Mouse (Mus musculus) stomach, postnatal 0 days (tissue): ENCODE results near the gene Rad9b. TPM values are rescaled to one million over a fixed set of nuclear protein-coding genes. Genes with fewer than 3 reads are reported as not detected.
"Not testable (repeated sequence)": the region's sequence is repeated elsewhere in the genome, so short reads cannot be mapped to it uniquely, and the experiment has no call there.

Source experiments
- ATAC-seq: fragments of 200-750 bp; cut with Nextera tagmentation; 2 replicates; pipeline ENCODE4 v1.8.0; 2017; ENCODE audit not compliant: low FRiP score, low TSS enrichment
- DNase-seq: peaks from one replicate; pipeline ENCODE4 v3.0.0-alpha.2; 2016; ENCODE audit warnings: low spot score
- H3K27ac ChIP-seq: fragments of 300-500 bp; sonication (generic); replicated peaks from 2 replicates; pipeline ENCODE4 v1.5.1; 2014; ENCODE audit warnings: mild to moderate bottlenecking, control low read depth
- H3K27me3 ChIP-seq: fragments of 300-500 bp; sonication (generic); 2 replicates; pipeline ENCODE4 v1.6.1; 2014; ENCODE audit warnings: low read length; ENCODE audit not compliant: control insufficient read depth, insufficient read depth
- H3K36me3 ChIP-seq: fragments of 300-500 bp; sonication (generic); 2 replicates; pipeline ENCODE4 v1.6.1; 2014; ENCODE audit warnings: low read length, mixed read lengths; ENCODE audit not compliant: control insufficient read depth, insufficient read depth
- H3K4me1 ChIP-seq: fragments of 300-500 bp; sonication (generic); replicated peaks from 2 replicates; pipeline ENCODE4 v1.6.1; 2014; ENCODE audit warnings: antibody characterized with exemption; ENCODE audit not compliant: control insufficient read depth, insufficient read depth
- H3K4me2 ChIP-seq: fragments of 300-500 bp; sonication (generic); replicated peaks from 2 replicates; pipeline ENCODE4 v1.6.1; 2014; ENCODE audit warnings: low read depth, mild to moderate bottlenecking, control low read depth, moderate library complexity
- H3K4me3 ChIP-seq: fragments of 300-500 bp; sonication (generic); 2 replicates; pipeline ENCODE4 v1.5.1; 2014; ENCODE audit warnings: low read depth, low read length, control low read depth
- H3K9ac ChIP-seq: fragments of 300-500 bp; sonication (generic); 2 replicates; pipeline ENCODE4 v1.6.1; 2014; ENCODE audit warnings: mild to moderate bottlenecking, low read length, control low read depth, mixed read lengths
- H3K9me3 ChIP-seq: fragments of 300-500 bp; sonication (generic); 2 replicates; pipeline ENCODE4 v1.6.1; 2016; ENCODE audit warnings: low read length; ENCODE audit not compliant: control insufficient read depth
- CTCF ChIP-seq: IDR thresholded peaks from 2 replicates; pipeline ENCODE4 v1.5.1; 2016; ENCODE audit warnings: antibody characterized with exemption, low read depth, mild to moderate bottlenecking, moderate library complexity
- EP300 ChIP-seq: optimal IDR thresholded peaks from 2 replicates; pipeline ENCODE3; 2016; ENCODE audit warnings: antibody characterized with exemption
- WGBS: fragments of 180-500 bp; shearing (Covaris S2); extraction: QIAGEN DNeasy Blood & Tissue Kit; methylation state at CpG from one replicate; pipeline ENCODE4 v1.1.7; 2014; 5-methylcytosine and 5-hydroxymethylcytosine counted together
- polyA plus RNA-seq: library from polyadenylated mRNA; unstranded; fragments of >200 nt; fragmentation: Nextera tagmentation; extraction: Ambion mirVana; gene quantifications from 2 replicates; pipeline ENCODE4 v1.2.1, GENCODE M21; 2015

Rad9b gene
- polyA plus RNA-seq, 1 experiment from 2014 or later = 5.3 TPM

GRCm38 (mm10) chr5:122319474-122320204, 34.4 kb downstream of the Rad9b start:
- Histone ChIP-seq H3K4me3 (no peak overlapping the region), H3K9ac (no peak overlapping the region), H3K27me3 (no peaks in the 10 kb centered on the region), H3K36me3 (peaks cover 6% of the 10 kb centered on the region; the same call in 1 of the 2 replicates), H3K9me3 (no peaks in the 10 kb centered on the region), H3K27ac (peak overlapping the region; percentile 83), H3K4me2 (no peak overlapping the region), H3K4me1 (peaks cover 7% of the 10 kb centered on the region)
- TF ChIP-seq CTCF (no peak), EP300 (no peak)
- ATAC-seq = peak; percentile 60; the same call in 1 of the 2 replicates
- DNase-seq = no peak
- 65% methylated on average over 14 of the region's 14 CpGs for WGBS

DNA sequence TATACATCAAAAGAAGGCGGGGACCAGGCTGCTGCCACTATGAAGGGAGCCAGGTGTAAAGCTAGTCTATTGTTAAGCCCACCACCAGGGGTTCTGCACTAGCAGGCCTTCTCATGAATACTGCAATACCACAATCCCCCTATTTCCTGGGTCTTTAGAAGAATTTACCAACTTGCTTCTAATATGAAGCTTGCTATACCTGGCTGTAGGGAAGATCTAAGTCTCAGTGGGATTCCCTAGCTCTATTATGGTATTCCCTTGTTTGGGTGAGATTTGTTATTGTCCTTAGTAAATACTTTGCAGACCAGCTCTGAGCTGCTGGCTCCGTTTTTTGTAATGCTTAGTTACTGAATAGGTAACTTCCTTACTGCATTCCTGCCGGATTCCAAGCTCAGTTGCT, 35.1 kb downstream of the Rad9b start:
- not testable (repeated sequence) for H3K4me1 ChIP-seq, H3K27ac ChIP-seq, H3K36me3 ChIP-seq, ATAC-seq, H3K9me3 ChIP-seq, H3K9ac ChIP-seq, H3K4me3 ChIP-seq, H3K27me3 ChIP-seq, DNase-seq, H3K4me2 ChIP-seq
- WGBS = 70% methylated on average over 3 of the region's 3 CpGs

DNA sequence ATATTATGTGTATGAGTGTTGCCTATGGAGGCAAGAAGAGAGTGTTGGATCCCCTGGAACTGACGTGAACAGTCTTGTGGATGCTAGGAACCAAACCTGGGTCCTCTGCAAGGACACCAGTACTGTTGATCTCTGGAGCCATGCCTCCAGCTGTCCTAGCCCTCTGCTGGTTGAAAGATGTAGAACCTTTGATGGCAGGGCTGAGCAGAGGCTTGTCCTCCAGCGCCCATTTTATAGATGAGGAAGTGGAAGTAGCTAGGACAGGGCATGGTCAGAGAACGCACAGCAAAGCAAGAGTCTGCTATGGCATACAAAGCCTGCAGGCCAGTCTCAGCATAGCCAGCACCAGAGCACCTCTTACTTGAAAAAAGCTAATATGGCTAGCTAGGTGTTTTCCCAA, 35.9 kb downstream of the Rad9b start:
- no peak for ATAC-seq
- Histone ChIP-seq H3K9me3 (no peaks in the 10 kb centered on the region), H3K9ac (no peak overlapping the region), H3K4me1 (peaks cover 7% of the 10 kb centered on the region), H3K4me2 (no peak overlapping the region), H3K4me3 (no peak overlapping the region), H3K27ac (no peak overlapping the region), H3K27me3 (no peaks in the 10 kb centered on the region), H3K36me3 (peaks cover 6% of the 10 kb centered on the region; the same call in 1 of the 2 replicates)
- 63% methylated on average over 3 of the region's 3 CpGs for WGBS
- peak; percentile 72 for TF ChIP-seq CTCF
- no peak for TF ChIP-seq EP300
- DNase-seq = no peak

GRCm38 (mm10) chr5:122317329-122318045, 36.5 kb downstream of the Rad9b start:
- H3K9ac ChIP-seq = no peak overlapping the region
- H3K36me3 ChIP-seq = peaks cover 6% of the 10 kb centered on the region; the same call in 1 of the 2 replicates
- no peak overlapping the region for H3K4me2 ChIP-seq
- H3K4me3 ChIP-seq = no peak overlapping the region
- ATAC-seq (no peak), DNase-seq (no peak)
- peaks cover 7% of the 10 kb centered on the region for H3K4me1 ChIP-seq
- no peaks in the 10 kb centered on the region for H3K27me3 ChIP-seq
- WGBS = 64% methylated on average over 11 of the region's 11 CpGs
- no peaks in the 10 kb centered on the region for H3K9me3 ChIP-seq
- no peak overlapping the region; the same call in 1 of the 2 replicates for H3K27ac ChIP-seq
- TF ChIP-seq CTCF (no peak), EP300 (no peak)

DNA sequence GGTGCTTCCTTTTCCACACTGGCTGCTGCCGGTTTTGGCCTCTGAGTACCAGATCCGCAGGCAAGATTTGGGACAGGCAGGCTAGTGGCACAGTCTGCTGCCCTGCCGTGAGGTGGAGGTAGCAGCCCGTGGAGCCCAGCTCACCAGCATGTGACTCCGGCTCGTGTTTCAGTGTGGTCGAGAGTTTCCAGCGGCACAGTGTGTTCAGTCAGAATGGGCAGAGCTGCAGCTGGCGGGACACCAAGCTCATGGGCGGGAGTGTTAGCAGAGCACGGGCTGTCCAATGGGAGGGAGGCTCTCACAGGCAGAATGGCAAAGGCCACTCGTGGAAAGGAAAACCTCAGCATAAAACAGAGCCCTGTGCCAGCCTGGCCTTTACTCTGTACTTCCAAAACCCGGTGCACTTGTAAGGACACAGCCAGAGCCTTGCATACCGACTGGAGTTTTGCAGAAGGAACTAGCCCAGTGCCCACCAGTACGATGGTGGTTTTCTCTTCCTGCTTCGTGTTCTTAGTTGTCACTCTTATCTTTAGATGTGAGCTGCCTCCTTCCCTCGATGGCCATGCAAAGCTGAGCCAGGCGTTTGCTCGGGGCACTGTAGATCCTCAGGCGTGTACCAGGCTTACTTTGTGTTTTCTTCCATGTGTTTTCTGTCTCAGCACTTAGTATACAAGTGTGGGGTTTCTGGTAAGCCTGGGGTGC, 38.9 kb downstream of the Rad9b start:
- Histone ChIP-seq H3K27me3 (no peaks in the 10 kb centered on the region), H3K9ac (no peak overlapping the region), H3K4me2 (no peak overlapping the region; the same call in 1 of the 2 replicates), H3K27ac (peak overlapping the region; percentile 84), H3K9me3 (no peaks in the 10 kb centered on the region), H3K4me3 (no peak overlapping the region), H3K36me3 (peaks cover 3% of the 10 kb centered on the region; the same call in 1 of the 2 replicates), H3K4me1 (peaks cover 7% of the 10 kb centered on the region)
- 32% methylated on average over 20 of the region's 20 CpGs for WGBS
- DNase-seq = peak; percentile 88
- ATAC-seq = peak; percentile 93
- no peak for TF ChIP-seq EP300
- peak; percentile 66 for TF ChIP-seq CTCF
